Mouse (Mus musculus) hindbrain, embryonic 12.5 days (tissue): ENCODE measurements around the gene Zfp219. TPM values are rescaled to one million over a fixed set of nuclear protein-coding genes. Genes with fewer than 3 reads are reported as not detected.

Experiments used
- polyA plus RNA-seq: library from polyadenylated mRNA; unstranded; fragments of >200 nt; fragmentation: Nextera tagmentation; extraction: Ambion mirVana; gene quantifications from 2 replicates; pipeline ENCODE4 v1.2.1, GENCODE M21; 2016

Zfp219 gene
- polyA plus RNA-seq, 1 experiment from 2014 or later, result 71.7 TPM

Other genes starting within 250 kb of the Zfp219 start
- gene Ang4, start 247.1 kb downstream of the Zfp219 start, polyA plus RNA-seq, result not detected in 2 replicates
- gene AY358078, start 220.7 kb downstream of the Zfp219 start, polyA plus RNA-seq, result not detected in 2 replicates
- gene Ear6, start 167.0 kb downstream of the Zfp219 start, polyA plus RNA-seq, result not detected in 2 replicates
- gene Mettl17, start 135.9 kb downstream of the Zfp219 start, polyA plus RNA-seq, result 61.8 and 62.9 TPM in 2 replicates
- gene Slc39a2, start 127.8 kb downstream of the Zfp219 start, polyA plus RNA-seq, result 0.89 and 1.4 TPM in 2 replicates
- 34.2 and 39.1 TPM in 2 replicates for gene Ndrg2, start 106.6 kb downstream of the Zfp219 start, polyA plus RNA-seq
- not detected in 2 replicates for gene Tppp2, start 102.3 kb downstream of the Zfp219 start, polyA plus RNA-seq
- gene Rnase13, start 98.0 kb downstream of the Zfp219 start, polyA plus RNA-seq, result not detected in 2 replicates
- gene Arhgef40, start 36.0 kb downstream of the Zfp219 start, polyA plus RNA-seq, result 126 and 133 TPM in 2 replicates
- 0.59 and 1.6 TPM in 2 replicates for gene Tmem253, start 5.1 kb downstream of the Zfp219 start, polyA plus RNA-seq
- gene Olfr221, start 21.7 kb upstream of the Zfp219 start, polyA plus RNA-seq, result not detected in 2 replicates
- 726 and 727 TPM in 2 replicates for gene Hnrnpc, start 83.3 kb upstream of the Zfp219 start, polyA plus RNA-seq
- gene Rpgrip1, start 90.0 kb upstream of the Zfp219 start, polyA plus RNA-seq, result 53.6 and 58.4 TPM in 2 replicates
- gene Supt16, start 176.7 kb upstream of the Zfp219 start, polyA plus RNA-seq, result 68.3 and 72.3 TPM in 2 replicates
- 57.4 and 57.7 TPM in 2 replicates for gene Chd8, start 237.0 kb upstream of the Zfp219 start, polyA plus RNA-seq